Mouse (Mus musculus): ENCODE measurements around the gene Gm20850. TPM values are rescaled to one million over a fixed set of nuclear protein-coding genes. Genes with fewer than 3 reads are reported as not detected.

The Gm20850 gene
- polyA plus RNA-seq (2021; fragmentation: Nextera tagmentation) = not detected in 2 replicates
- long read RNA-seq, experiment 1 = 0 reads
- long read RNA-seq, experiment 2 = 0 reads

GRCm38 (mm10) chrY:75715022-75715421 lies at the start of gene Gm20850:
Gene Gm20850, plus strand, starts transcription at chrY:75715322.

Data from layer of hippocampus, adult 6 months (tissue).